Mouse (Mus musculus) embryo, embryonic 11 days (tissue): Measurements from ENCODE around the gene Cplx3.

ENCODE experiments used
- DNase-seq: peaks from one replicate; pipeline ENCODE4 v3.0.0-alpha.2; 2015

The Cplx3 gene

DNA sequence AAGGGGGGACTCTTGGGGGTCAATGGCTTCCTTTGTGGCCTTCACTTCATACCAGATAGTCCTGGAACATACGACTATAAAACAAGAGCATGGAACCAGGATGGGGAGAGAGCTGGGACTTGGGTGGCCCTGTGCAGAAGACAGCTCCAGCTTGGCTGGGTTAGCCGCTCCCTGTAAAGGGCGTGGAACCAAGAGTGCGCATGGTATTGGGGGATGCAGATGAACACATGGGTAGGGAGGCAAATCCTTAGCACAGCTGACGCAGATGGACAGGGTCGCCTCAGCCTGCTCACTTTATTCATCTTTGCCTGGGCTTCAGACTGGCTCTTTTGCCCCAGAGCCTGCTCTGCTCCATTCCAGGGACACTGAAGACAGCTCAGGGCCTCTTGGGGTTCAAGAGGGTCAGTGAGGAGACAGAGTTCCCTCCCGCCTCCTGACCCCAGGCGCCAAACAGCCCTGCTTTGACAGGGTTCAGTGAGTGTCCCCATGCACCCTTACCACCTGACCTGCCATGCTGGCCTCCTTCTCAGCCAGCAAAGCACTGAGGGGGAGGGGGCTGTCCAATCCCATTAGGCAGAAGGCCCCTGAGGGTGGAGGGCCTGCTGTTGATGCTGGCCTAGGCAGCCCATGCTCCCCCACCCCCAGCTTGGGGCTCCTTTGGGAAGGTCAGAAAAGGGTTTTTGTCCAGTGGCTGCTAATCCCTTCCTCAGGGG is 7.1 kb downstream of the Cplx3 start:
- peak; percentile 42 for DNase-seq

DNA sequence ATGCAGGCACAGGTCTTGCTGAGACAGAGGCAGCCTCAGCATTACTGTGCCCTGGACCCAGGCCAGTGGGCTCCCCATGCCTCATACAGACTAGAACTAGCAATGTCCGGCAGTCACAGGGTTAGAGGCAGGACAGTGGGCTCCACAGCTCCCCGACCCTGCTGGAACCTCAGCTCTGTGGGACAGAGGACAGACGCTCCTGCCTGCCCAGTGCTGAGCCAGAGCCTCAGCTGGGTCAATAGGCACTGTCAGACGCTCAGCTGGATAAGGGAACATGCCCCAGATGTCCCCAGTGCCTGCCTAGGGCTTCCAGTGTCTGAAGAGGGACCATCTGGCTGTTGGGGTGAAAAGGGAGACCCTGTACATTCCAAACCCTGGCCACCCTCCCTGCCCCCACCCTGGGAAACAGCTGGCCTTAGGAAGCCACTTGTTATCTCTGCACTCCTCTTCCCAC is 8.1 kb downstream of the Cplx3 start:
- peak; percentile 26 for DNase-seq

GRCm38 (mm10) chr9:57597265-57597664 is 8.8 kb downstream of the Cplx3 start:
- DNase-seq, result no peak

- DNase-seq, result no peak
These were observed 11.9 kb downstream of the Cplx3 start for GRCm38 (mm10) chr9:57594174-57594509.

DNA sequence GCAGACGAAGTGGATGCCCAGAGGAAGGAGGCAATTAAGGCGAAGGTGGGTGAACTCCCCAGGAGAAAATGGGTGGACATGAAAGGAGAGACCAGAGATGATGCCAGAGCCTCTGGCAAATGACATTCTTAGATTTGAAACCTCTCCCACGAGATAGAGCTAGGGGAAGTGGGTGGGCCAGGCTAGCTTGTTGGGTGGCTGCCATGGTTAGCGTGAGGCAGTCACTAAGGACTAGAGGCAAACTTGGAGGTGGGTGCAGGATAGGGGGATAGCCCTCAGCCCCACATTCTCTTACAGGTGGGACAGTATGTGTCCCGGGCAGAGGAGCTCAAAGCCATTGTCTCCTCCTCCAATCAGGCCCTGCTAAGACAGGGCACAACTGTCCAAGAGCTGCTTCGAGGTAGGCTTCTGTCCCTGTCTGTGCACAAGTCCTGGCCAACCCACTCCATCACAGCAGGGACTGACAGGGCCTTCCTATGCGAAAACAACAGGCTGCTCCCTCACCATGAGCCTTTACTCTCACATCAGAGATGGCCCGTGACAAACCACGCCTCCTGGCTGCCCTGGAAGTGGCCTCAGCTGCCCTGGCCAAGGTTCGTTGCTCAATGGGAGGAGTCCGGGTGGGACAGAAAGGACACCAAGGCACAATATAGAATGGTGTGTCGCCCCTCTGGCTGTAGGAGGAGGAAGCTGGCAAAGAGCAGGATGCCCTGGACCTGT is 12.5 kb downstream of the Cplx3 start:
- DNase-seq, result peak; percentile 31

GRCm38 (mm10) chr9:57590726-57591125 is 15.4 kb downstream of the Cplx3 start:
- peak; percentile 38 for DNase-seq

GRCm38 (mm10) chr9:57589224-57590126 is 16.6 kb downstream of the Cplx3 start, which contains the start of gene Ulk3:
TSS of gene Ulk3 (plus strand) at chr9:57589452.
- DNase-seq, result peak; percentile 86

- DNase-seq, result no peak
These were observed 21.1 kb downstream of the Cplx3 start for GRCm38 (mm10) chr9:57584991-57585390.

DNA sequence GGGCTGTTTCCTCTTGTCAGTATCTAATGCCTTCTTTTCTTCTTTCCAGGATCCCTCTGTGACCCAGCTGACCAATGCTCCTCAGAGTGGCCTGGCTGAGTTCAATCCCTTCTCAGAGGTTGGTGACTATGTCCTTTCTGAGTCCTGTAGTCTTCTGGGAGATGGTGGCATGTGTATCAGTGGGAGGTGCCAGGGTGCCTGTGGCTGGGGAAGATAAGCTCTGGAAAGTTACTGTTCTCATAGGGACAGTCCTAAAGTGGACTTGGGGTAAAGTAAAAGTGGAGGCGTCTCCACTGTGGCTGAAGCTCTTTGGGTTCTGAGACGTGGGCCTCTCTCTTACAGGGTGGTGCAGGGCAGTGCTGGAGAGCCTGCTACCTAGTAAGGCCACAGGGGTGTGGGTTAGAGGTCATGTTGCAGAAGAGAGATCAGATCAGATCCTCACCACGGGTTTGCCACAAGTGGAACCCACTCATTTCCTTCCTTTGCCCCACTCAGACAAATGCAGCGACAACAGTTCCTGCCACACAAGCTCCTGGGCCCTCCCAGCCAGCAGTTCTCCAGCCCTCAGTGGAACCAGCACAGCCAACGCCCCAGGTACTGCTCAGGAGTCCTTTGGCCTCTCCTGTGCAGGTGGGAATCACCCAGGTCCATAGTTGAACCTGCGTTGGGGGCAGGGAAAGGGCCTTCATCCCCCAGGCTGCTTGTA is 28.8 kb downstream of the Cplx3 start:
- no peak for DNase-seq

GRCm38 (mm10) chr9:57575577-57575976 is 30.5 kb downstream of the Cplx3 start:
- no peak for DNase-seq

DNA sequence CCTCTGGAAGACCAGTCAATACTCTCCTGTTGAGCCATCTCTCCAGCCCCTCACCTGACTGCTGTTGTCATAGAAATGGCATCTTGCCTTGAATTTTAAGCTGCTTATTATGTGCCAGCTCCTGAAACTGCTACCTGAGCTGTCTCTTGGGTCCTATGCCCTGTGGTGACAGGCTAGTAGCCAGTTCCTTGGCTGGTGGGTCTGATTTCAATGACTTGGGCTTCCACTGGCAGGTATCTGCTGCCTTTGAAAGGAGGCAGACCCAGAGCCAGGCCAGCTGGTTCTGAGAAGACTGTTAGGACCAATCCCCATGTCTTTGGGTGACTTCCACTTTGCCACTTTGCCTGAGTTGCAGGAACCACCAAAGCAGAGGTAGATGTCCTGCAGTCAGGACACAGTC is 31.7 kb downstream of the Cplx3 start:
- DNase-seq, result no peak

- no peak for DNase-seq
These were observed 37.6 kb downstream of the Cplx3 start for GRCm38 (mm10) chr9:57568500-57568899.

GRCm38 (mm10) chr9:57566846-57567245 is 39.2 kb downstream of the Cplx3 start:
- no peak for DNase-seq

DNA sequence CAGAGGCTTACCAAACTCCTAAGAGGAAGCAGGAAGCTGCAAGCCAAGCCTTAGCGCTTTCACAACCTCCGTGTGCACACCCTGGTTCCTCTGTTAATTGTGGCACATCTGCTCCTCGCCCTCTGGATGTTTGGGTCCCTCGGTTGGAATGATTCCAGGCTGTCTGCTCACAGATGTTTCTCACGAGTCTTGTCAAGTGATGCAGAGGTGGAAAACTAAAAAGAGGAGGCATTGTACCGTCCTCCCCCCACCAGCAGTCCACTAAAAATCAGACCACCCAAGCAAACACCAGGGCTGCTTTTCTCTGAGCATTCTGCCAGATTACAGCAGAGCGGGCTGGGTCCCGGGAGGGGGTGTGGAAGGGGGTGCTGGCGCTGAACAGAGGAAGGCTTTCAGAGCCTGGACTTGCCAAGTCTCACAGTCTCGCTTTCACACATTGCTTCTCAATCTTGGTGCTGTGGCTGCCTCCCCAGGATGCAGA is 40.3 kb downstream of the Cplx3 start:
- peak; percentile 9 for DNase-seq

DNA sequence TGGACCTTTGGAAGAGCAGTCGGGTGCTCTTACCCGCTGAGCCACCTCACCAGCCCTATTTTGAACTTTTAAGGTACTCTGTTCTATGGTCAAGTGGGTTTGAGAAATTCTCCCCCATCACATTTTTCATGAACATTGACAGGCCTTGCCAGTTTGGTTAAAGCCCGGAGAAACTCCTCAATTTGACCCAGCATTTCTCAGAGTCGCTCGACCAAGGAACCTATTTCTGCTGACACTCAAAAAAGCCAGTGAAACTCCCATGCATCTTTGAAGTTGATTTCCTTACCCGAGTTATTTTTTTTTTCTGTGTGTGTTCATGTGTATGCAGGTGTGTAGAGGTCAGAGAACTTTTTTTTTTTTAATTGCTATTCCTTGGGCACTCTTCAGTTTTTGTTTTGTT is 41.5 kb downstream of the Cplx3 start:
- DNase-seq, result no peak

- DNase-seq, result no peak
These were observed 43.1 kb downstream of the Cplx3 start for GRCm38 (mm10) chr9:57562896-57563372.

DNA sequence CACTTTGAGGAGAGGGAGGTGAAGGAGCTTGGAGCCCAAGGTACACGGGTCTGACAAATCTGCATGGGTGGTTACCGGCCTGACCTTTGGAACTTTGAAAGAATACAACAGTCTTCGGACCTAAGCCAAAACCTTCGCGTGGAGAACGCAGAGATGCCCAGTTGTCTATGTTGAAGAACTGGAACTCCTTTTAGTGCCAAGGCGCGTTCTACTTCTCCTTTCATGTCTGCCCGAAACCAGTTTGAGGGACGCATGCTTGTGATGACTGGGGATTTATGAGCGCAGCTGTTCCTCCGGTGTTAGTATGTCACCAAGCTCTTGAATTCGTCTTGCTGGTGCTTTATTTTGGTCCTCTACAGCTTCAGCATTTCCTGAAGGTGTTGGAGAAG is 44.4 kb downstream of the Cplx3 start:
- no peak for DNase-seq

GRCm38 (mm10) chr9:57560861-57561710 is 45.0 kb downstream of the Cplx3 start, which contains the start of gene Scamp2:
TSS of gene Scamp2 (plus strand) at chr9:57560943.
- peak; percentile 96 for DNase-seq

- no peak for DNase-seq
These were observed 45.8 kb downstream of the Cplx3 start for GRCm38 (mm10) chr9:57560263-57560662.

- DNase-seq, result no peak
These were observed 46.5 kb downstream of the Cplx3 start for GRCm38 (mm10) chr9:57559568-57559967.

GRCm38 (mm10) chr9:57558625-57559024 is 47.5 kb downstream of the Cplx3 start:
- DNase-seq, result no peak
